Mouse (Mus musculus) embryonic fibroblast, embryonic 13.5 days (primary cell): Measurements from ENCODE around the gene Ccdc106.

Source experiments
- CTCF ChIP-seq: IDR thresholded peaks from 2 replicates; pipeline ENCODE4 v1.5.1; 2011; ENCODE audit warnings: mild to moderate bottlenecking, control low read depth, low read length, moderate library complexity, borderline replicate concordance; ENCODE audit not compliant: insufficient read depth
- POLR2A ChIP-seq: IDR thresholded peaks from 2 replicates; pipeline ENCODE4 v1.6.1; 2011; ENCODE audit warnings: low read depth, mild to moderate bottlenecking, control low read depth, low read length, moderate library complexity

DNA sequence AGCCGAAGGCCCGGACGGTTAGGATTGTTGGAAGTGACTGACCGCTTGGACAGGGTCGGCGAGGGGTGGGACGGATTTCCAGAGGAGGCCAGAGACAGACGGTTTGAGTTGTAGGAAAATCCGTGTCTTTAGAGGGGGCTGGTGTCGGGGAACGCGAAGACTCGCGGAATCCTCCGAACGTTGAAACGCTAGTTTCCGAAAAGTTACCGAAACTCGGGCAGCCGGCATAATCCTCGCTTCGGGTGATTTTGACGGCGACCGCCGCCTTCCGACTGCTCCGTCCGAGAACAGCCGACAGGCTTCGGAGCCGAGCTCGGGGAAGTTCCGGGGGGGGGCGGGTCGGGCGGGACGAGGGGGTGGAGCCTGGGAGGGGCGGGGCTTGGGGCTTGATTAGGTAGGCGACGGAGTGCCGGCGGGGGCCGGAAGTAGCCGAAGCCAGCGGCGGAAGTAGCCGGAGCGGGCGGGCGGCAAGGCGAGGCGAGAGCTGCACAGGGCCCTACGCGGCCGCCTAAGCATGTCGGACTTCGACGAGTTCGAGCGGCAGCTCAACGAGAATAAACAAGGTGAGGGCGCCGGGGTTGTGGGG, 41.5 kb downstream of the Ccdc106 start, which contains the start of gene U2af2:
- TF ChIP-seq POLR2A, result peak; percentile 65
- TF ChIP-seq CTCF, result no peak
